Mouse (Mus musculus) cerebellum, adult 2 months (tissue): ENCODE measurements around the gene Pafah1b3.

Experiments used
- CTCF ChIP-seq: fragments of 200-500 bp; IDR thresholded peaks from 2 replicates; pipeline ENCODE4 v1.5.1; 2011; ENCODE audit warnings: low read depth, mild to moderate bottlenecking, control low read depth, low read length, moderate library complexity, borderline replicate concordance; ENCODE audit not compliant: insufficient read depth
- POLR2A ChIP-seq: fragments of 200-500 bp; IDR thresholded peaks from 2 replicates; pipeline ENCODE4 v1.6.1; 2011; ENCODE audit warnings: low read length, control low read depth, borderline replicate concordance; ENCODE audit not compliant: insufficient read depth

DNA sequence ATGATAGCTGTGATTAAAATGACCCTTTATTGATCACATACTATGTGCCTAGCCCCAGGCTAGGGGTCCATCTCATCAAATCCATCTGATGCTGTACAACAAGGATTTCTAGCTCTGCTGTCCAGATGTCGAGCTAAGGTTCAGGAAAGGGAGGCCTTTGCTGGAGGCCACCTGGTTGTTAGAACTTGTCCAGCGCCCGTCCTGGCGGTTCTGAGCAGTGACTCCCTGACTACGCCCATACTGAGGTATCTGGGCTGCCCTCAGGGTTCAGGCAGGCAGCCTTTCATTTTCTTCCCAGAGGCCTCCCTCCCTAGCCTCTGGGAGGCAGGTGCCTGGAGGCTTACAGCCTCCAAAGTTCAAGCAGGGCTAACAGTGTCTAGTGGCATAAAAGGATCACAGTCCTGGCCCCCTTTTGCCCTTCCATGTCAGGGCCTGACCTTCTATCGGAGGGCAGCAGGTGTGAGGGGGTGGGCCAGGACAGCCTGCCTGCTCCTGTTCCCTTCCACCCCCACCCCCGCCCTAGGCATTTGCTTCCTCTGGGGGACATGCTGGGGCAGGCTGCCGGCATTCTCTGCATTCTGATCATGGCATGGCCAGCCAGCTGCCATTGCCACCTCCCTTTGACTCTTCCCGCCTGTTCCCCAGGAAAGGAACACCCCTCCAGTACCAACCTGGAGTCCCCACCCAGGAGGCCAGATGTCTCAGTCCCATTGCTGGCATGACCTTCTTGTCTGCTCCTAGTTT is 22.1 kb downstream of the Pafah1b3 start:
- TF ChIP-seq CTCF, result no peak
- TF ChIP-seq POLR2A, result no peak
